Mouse (Mus musculus): ENCODE results near the gene Nradd.
A peak's percentile ranks its signal among the peaks of the same experiment; 100 is the strongest.

Gene Nradd

GRCm38 (mm10) chr9:110652963-110653654 is 28.9 kb upstream of the Nradd start:
- peak; percentile 35 for DNase-seq (ENCODE audit: low read depth, low spot score)

GRCm38 (mm10) chr9:110651931-110652722 is 27.9 kb upstream of the Nradd start:
- DNase-seq (ENCODE audit: low read depth, low spot score) = peak; percentile 71

DNA sequence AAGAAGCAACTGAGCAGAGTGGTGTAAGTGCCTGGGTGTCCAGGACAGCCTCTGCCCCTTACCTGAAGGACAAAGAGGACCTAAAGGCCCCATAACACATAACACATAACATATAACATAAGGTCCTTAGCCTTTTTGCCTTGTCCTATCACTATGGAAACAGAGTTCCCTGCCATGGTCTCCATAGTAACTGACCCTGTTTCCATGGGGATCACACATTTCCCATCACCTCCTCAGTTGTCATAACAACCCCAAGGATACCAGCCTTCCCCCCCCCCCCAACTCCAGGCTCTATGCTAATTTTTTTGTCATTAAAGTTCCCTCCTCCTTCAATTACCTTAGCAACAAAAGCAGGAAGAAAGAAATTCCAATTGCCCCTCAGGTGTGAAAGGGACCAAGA is 25.5 kb upstream of the Nradd start:
- no peak for DNase-seq (ENCODE audit: low read depth, low spot score)

DNA sequence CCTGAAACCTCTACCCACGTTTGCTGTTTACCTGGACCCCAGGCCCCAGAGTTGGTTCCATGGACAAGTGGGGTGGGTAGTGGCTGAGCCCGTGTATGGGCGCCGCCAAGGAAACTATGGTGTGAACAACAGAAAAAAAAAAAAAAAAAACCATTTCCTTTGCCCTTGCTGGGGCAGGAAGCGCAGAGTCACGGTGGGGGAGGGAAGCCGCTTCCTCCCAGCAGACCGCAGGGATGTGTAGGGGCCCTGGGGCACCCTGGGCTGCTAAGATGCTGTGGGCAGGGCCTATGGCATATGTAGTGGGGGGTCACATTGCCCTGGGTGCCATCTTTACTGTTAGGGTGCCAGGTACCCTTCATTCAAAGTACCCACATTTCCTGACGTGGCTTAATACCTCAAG is 21.0 kb upstream of the Nradd start:
- DNase-seq (ENCODE audit: low read depth, low spot score) = no peak

DNA sequence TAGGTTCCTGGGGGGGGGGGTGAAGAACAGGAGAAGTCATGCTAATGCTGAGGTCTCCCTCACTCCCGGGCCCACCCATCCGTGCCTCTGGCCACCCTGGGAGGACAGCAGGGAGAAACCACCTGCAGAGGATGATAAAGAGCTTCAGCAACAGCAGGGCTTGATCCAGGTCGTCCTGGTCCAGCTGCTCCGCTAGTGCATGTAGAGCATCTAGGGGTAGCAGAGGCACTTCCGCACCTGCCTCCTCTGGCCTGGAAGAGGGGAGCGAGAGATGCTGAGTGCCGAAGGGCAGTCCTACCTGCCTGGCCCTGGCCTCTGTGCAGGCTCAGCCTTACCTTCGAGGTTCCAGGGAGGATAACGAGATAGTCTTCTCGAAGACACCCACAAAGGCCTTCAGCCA is 20.0 kb upstream of the Nradd start:
- no peak for DNase-seq (ENCODE audit: low read depth, low spot score)

GRCm38 (mm10) chr9:110643787-110644186 is 19.5 kb upstream of the Nradd start:
- no peak for DNase-seq (ENCODE audit: low read depth, low spot score)

GRCm38 (mm10) chr9:110642812-110643524 is 18.7 kb upstream of the Nradd start:
- no peak for DNase-seq (ENCODE audit: low read depth, low spot score)

DNA sequence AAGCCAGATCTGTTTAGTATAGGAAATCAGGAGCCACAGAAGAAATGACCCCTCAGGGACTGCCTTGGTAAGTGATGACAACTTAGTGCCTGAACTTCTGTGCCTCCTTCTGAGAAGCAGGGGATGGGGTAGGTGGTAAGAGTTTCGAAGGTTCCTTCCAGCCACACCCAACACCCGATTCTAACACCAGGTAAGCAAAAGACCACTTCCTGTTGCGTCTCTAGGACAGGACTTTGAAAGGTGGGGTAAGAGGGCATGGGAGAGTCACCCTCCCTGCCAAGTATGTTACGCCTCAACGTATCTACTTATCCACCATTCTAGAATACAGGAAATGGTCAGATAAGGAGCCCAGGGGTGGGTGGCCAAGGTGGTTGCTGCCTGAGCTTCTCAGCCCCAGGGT is 16.8 kb upstream of the Nradd start:
- no peak for DNase-seq (ENCODE audit: low read depth, low spot score)

GRCm38 (mm10) chr9:110638611-110639021 is 14.4 kb upstream of the Nradd start:
- no peak for DNase-seq (ENCODE audit: low read depth, low spot score)

GRCm38 (mm10) chr9:110635225-110635624 is 11.0 kb upstream of the Nradd start:
- DNase-seq (ENCODE audit: low read depth, low spot score) = peak; percentile 85

DNA sequence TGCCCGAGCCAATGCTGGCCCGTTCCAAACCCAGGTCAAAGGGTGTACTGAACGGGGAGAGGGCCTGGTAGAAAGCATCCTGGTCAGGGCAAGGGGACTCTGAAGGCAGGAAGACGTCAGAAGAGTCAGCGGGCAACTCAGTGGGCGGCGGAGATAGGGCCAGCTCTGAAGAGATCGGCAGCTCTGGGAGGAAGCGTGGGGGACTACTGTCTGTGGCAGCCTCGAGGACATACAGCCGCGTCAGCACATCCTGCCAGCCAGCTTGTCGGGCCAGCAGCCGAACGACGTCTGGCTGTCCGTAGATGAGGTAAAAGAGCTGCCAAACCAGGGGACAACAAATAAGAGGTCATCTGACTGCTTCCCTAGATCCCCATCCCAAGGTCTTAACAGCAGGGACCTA is 9.6 kb upstream of the Nradd start:
- DNase-seq (ENCODE audit: low read depth, low spot score) = no peak

- no peak for DNase-seq (ENCODE audit: low read depth, low spot score)
These were observed 8.4 kb upstream of the Nradd start for GRCm38 (mm10) chr9:110632671-110633070.

GRCm38 (mm10) chr9:110631651-110632275 is 7.5 kb upstream of the Nradd start:
- peak; percentile 65 for DNase-seq (ENCODE audit: low read depth, low spot score)

DNA sequence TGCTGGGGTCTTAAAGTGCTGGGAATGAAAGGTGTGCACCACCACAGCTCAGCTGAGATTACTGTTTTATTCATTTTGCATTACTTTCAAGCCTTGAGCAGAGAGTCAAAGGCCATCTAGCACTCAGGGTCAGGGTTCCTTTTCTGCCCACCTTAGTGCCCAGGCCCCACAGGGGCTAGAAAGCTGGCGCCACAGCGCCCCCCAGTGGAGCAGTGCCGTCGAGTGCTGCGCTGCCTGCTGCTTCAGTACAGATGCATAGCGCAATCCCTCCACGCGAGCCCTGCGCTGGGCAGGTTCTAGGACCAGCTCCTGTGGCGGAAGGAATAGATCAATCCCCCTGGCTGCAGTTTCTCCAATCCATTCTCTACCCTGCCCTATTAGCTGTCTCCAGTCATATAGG is 6.9 kb upstream of the Nradd start:
- peak; percentile 75 for DNase-seq (ENCODE audit: low read depth, low spot score)

DNA sequence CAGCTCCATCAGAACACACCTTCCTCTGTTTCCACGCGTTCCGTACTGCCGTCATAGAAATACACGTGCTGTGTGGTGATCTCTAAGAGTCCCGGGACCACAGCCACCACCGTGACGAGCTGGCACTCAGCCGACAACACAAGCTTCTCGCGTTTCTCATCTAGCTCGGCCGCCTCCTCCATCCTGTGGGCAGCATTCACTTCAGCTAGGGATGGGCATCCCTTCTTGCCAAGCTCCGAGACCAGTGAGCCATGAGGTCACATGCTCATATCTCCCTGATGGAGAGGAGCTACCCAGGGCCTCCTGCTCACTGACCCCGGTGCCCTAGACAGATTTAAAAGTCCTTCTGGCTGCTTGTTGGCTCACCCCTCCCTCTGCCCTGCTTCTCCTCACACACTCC is 5.9 kb upstream of the Nradd start:
- no peak for DNase-seq (ENCODE audit: low read depth, low spot score)

- no peak for DNase-seq (ENCODE audit: low read depth, low spot score)
These were observed 1.2 kb upstream of the Nradd start for GRCm38 (mm10) chr9:110625350-110625908.

DNA sequence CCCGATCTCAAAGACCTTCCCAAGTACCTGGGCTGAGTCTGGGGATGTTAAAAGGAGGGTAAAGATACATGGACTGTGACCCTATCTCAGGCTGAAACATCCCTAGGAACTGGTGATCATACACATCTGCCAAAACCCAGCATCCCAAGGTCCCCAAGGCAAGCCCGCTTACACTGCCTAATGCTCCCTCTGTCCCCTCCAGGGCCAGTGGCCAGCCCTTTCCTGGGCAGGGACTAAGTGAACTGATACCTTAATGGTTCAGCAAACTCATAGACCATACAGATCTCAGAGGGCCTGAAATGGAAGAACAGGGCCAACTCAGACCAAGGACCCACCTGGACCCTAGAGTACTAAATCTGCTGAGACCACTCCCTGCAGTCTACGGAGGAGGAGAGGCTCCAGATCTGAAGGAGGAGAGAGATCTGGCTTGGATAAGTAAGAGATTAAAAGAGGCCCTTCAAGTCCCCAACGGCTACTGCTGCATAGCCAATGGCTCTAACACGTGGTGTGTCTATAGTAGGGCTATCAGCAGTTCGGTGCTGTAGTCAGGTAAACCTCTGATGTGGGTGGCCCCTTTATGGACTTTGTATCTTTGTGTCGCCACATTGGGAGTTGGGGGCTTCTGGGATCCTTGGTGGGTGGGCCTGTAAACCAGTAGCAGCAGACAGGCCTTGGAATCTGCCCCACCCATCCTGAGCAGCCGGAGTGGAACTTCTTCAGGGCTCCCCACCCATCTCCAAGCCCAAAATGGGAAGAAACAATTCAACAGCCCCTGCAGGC is 646 bp downstream of the Nradd start:
- DNase-seq (ENCODE audit: low read depth, low spot score) = peak; percentile 49

DNA sequence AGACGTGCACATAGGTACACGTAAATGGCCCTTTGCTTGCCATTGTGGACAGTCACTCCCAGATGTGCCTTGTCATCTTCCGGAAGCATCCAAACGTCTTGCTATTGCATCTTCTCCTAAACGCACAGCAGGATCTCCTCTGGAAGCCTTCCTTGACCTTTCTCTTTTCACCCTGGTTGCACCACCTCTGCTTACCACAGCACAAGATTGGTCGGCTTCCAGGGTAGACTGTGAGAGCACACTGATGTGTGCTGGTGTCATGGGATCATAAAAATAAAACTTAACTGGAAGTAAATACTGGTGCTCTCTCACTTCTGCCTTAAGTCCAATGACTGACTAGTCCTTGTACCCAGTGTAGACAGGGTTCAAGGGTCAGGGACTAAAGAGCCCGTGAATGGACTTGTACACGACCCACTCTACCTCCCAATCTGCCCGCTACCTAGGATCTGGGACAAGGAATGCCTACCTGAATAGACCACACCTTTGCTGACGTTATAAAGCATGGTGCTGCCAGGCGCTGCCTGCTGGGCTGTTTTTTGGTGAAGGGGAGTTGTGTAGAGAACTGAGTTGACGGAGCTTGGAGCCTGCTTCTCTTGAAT is 1.5 kb downstream of the Nradd start:
- no peak for DNase-seq (ENCODE audit: low read depth, low spot score)

DNA sequence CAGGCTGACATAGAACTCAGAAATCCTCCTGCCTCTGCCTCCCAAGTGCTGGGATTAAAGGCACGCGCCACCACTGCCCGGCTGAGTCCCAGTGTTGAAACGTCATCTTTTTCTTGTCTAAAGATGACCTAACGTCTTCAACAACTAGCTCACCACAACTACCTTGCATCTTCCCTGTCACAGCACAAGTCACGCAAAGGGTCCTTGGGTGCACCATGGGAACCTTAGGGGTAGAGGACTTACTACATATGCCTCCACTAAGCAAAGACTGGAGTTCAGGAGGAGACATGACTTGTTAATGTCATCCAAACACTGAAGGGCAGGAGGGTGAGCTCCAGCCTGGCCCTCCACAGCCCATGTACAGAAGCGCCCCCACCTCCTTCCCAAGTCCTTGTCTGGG is 3.6 kb downstream of the Nradd start:
- no peak for DNase-seq (ENCODE audit: low read depth, low spot score)

GRCm38 (mm10) chr9:110620180-110620579 is 4.1 kb downstream of the Nradd start:
- DNase-seq (ENCODE audit: low read depth, low spot score) = peak; percentile 71

DNA sequence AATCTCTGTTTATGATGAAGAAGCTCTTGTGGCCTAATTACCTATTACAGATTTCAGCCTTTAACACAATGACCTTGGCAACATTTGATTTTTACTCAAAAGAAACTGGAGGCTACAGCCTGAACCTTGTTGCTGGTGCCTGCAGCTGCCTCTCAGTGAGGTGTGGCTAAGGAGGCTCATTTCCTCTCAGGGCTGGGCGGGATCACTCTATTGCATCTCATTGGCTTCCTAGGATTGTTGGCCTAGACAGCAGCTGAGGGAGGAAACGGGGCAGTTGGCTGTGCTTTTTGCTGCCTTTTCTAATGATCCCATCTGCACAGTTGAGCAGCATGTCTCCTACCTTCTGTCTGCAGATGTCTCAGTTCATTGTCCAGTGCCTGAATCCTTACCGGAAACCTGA is 7.2 kb downstream of the Nradd start:
- DNase-seq (ENCODE audit: low read depth, low spot score) = peak; percentile 57

Data from ES-CJ7 (cell line).